Mouse (Mus musculus) hindbrain, embryonic 12.5 days (tissue): ENCODE measurements around the gene Lama1. TPM values are rescaled to one million over a fixed set of nuclear protein-coding genes. Genes with fewer than 3 reads are reported as not detected.
"Not testable (repeated sequence)": the region's sequence is repeated elsewhere in the genome, so short reads cannot be mapped to it uniquely, and the experiment has no call there.

Source experiments
- ATAC-seq: fragments of 200-750 bp; cut with Nextera tagmentation; 2 replicates; pipeline ENCODE4 v1.8.0; 2017; ENCODE audit warnings: moderate TSS enrichment; ENCODE audit not compliant: low FRiP score
- H3K27ac ChIP-seq: fragments of 300-500 bp; sonication (generic); 2 replicates; pipeline ENCODE4 v1.5.1; 2016; ENCODE audit warnings: mild to moderate bottlenecking
- H3K27me3 ChIP-seq: fragments of 300-500 bp; sonication (generic); 2 replicates; pipeline ENCODE4 v1.6.1; 2016; ENCODE audit warnings: mild to moderate bottlenecking
- H3K36me3 ChIP-seq: fragments of 300-500 bp; sonication (generic); 2 replicates; pipeline ENCODE4 v1.6.1; 2016; ENCODE audit warnings: mild to moderate bottlenecking
- H3K4me1 ChIP-seq: fragments of 300-500 bp; sonication (generic); 2 replicates; pipeline ENCODE4 v1.6.1; 2016
- H3K4me2 ChIP-seq: fragments of 300-500 bp; sonication (generic); replicated peaks from 2 replicates; pipeline ENCODE4 v1.6.1; 2016; ENCODE audit warnings: mild to moderate bottlenecking
- H3K4me3 ChIP-seq: fragments of 300-500 bp; sonication (generic); 2 replicates; pipeline ENCODE4 v1.5.1; 2016; ENCODE audit warnings: mild to moderate bottlenecking
- H3K9ac ChIP-seq: fragments of 300-500 bp; sonication (generic); 2 replicates; pipeline ENCODE4 v1.6.1; 2016; ENCODE audit warnings: mild to moderate bottlenecking, moderate library complexity
- H3K9me3 ChIP-seq: fragments of 300-500 bp; sonication (generic); replicated peaks from 2 replicates; pipeline ENCODE4 v1.6.1; 2016; ENCODE audit warnings: mild to moderate bottlenecking
- WGBS: fragments of 180-500 bp; shearing (Covaris S2); methylation state at CpG from one replicate; pipeline ENCODE4 v1.1.7; 2016; 5-methylcytosine and 5-hydroxymethylcytosine counted together
- polyA plus RNA-seq: library from polyadenylated mRNA; unstranded; fragments of >200 nt; fragmentation: Nextera tagmentation; extraction: Ambion mirVana; gene quantifications from 2 replicates; pipeline ENCODE4 v1.2.1, GENCODE M21; 2016

Gene Lama1
- polyA plus RNA-seq, 1 experiment from 2014 or later: 19.2 TPM

- H3K27ac ChIP-seq: no peak overlapping the region
- ATAC-seq: no peak
Observed at GRCm38 (mm10) chr17:67722578-67722977, 25.5 kb downstream of the Lama1 start.

GRCm38 (mm10) chr17:67723175-67724067, 26.4 kb downstream of the Lama1 start:
- no peak overlapping the region for H3K27ac ChIP-seq

More at GRCm38 (mm10) chr17:67722578-67722977, 25.5 kb downstream of the Lama1 start:
- WGBS: 97% methylated on average over 1 of the region's 1 CpGs
- H3K36me3 ChIP-seq: 0 out of 2 replicates have a peak, but pooled peaks cover 4% of the 10 kb centered on the region
- H3K9ac ChIP-seq: no peak overlapping the region
- H3K27me3 ChIP-seq: no peaks in the 10 kb centered on the region
- peaks cover 8% of the 10 kb centered on the region for H3K4me1 ChIP-seq
- H3K4me3 ChIP-seq: no peak overlapping the region
- no peaks in the 10 kb centered on the region for H3K9me3 ChIP-seq
- no peak overlapping the region for H3K4me2 ChIP-seq

GRCm38 (mm10) chr17:67726601-67727000, 29.5 kb downstream of the Lama1 start:
- Histone ChIP-seq H3K36me3 (no peaks in the 10 kb centered on the region), H3K27ac (no peak overlapping the region; the same call in 1 of the 2 replicates), H3K27me3 (no peaks in the 10 kb centered on the region), H3K4me2 (no peak overlapping the region), H3K9ac (no peak overlapping the region), H3K9me3 (no peaks in the 10 kb centered on the region), H3K4me3 (no peak overlapping the region), H3K4me1 (peaks cover 8% of the 10 kb centered on the region)
- no peak for ATAC-seq
- WGBS: 79% methylated on average over 11 of the region's 11 CpGs

More at GRCm38 (mm10) chr17:67723175-67724067, 26.4 kb downstream of the Lama1 start:
- no peak for ATAC-seq
- Histone ChIP-seq H3K36me3 (0 out of 2 replicates have a peak, but pooled peaks cover under 1% of the 10 kb centered on the region), H3K9ac (no peak overlapping the region), H3K9me3 (no peaks in the 10 kb centered on the region), H3K4me3 (no peak overlapping the region), H3K27me3 (no peaks in the 10 kb centered on the region), H3K4me2 (no peak overlapping the region), H3K4me1 (peaks cover 8% of the 10 kb centered on the region)
- WGBS: 75% methylated on average over 14 of the region's 14 CpGs

GRCm38 (mm10) chr17:67728751-67729150, 31.7 kb downstream of the Lama1 start:
- H3K4me2 ChIP-seq: no peak overlapping the region
- H3K27ac ChIP-seq: no peak overlapping the region
- no peaks in the 10 kb centered on the region for H3K9me3 ChIP-seq
- WGBS: 51% methylated on average over 7 of the region's 7 CpGs
- no peak for ATAC-seq
- H3K27me3 ChIP-seq: no peaks in the 10 kb centered on the region
- H3K4me1 ChIP-seq: peaks cover 8% of the 10 kb centered on the region
- no peak overlapping the region for H3K9ac ChIP-seq
- H3K4me3 ChIP-seq: no peak overlapping the region
- H3K36me3 ChIP-seq: no peaks in the 10 kb centered on the region

- Histone ChIP-seq H3K27me3 (no peaks in the 10 kb centered on the region), H3K9ac (no peak overlapping the region), H3K4me1 (no peaks in the 10 kb centered on the region), H3K36me3 (0 out of 2 replicates have a peak, but pooled peaks cover 8% of the 10 kb centered on the region), H3K4me2 (no peak overlapping the region), H3K4me3 (no peak overlapping the region), H3K27ac (no peak overlapping the region), H3K9me3 (no peaks in the 10 kb centered on the region)
- WGBS: 64% methylated on average over 3 of the region's 3 CpGs
- ATAC-seq: no peak
Observed at GRCm38 (mm10) chr17:67731096-67731495, 34.0 kb downstream of the Lama1 start.

- Histone ChIP-seq H3K4me2 (no peak overlapping the region), H3K4me3 (no peak overlapping the region), H3K9ac (no peak overlapping the region), H3K27me3 (no peaks in the 10 kb centered on the region), H3K36me3 (0 out of 2 replicates have a peak, but pooled peaks cover 8% of the 10 kb centered on the region), H3K4me1 (no peaks in the 10 kb centered on the region), H3K27ac (no peak overlapping the region), H3K9me3 (no peaks in the 10 kb centered on the region)
- no peak for ATAC-seq
- WGBS: 85% methylated on average over 11 of the region's 11 CpGs
Observed at GRCm38 (mm10) chr17:67731964-67732363, 34.9 kb downstream of the Lama1 start.

DNA sequence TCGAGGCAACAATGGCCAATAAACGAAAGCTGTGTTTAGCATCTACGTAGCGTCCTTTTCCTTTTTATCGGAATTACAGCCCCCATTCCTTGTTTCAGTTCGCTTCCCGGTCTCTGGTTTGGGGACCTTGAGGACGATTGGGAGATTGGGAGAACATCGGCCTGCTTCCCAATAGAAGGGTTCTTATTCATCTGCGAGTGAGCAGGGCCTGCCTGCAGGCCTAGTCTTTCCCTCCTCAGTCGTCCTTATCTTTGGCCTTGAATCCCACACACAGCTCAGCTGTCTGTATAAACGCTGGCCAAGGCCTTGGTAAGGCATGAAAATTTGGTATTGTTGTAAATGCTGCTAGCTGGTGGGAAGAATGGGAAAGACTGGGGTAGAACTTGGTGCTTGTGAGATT, 36.5 kb downstream of the Lama1 start:
- Histone ChIP-seq H3K4me3 (no peak overlapping the region), H3K27ac (no peak overlapping the region), H3K4me1 (no peaks in the 10 kb centered on the region), H3K4me2 (no peak overlapping the region), H3K36me3 (peaks cover 20% of the 10 kb centered on the region), H3K9ac (no peak overlapping the region), H3K9me3 (no peaks in the 10 kb centered on the region), H3K27me3 (no peaks in the 10 kb centered on the region)
- 90% methylated on average over 12 of the region's 12 CpGs for WGBS
- ATAC-seq: no peak

DNA sequence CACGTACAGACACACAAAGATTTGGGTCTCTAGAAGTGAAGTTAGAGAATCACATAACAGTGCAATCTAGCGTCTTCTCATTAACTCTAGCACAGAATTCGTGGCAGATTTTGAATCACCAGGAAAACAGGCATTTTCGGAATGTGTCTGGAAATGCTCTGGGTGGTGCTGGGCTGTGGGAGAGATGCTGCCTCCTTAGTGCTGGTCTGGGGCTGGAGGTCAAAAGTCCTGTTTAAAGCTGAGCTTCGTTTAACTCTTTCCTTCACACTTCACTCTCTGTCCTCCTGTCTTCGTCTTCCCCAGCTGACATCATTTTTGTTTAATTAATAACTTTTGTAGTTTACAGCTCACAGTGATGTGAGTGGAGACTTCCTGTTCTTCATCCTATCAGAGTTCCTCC, 38.7 kb downstream of the Lama1 start:
- Histone ChIP-seq H3K4me2 (no peak overlapping the region), H3K27me3 (no peaks in the 10 kb centered on the region), H3K4me3 (no peak overlapping the region), H3K36me3 (peaks cover 27% of the 10 kb centered on the region), H3K4me1 (no peaks in the 10 kb centered on the region), H3K27ac (no peak overlapping the region), H3K9ac (no peak overlapping the region), H3K9me3 (no peaks in the 10 kb centered on the region)
- 80% methylated on average over 6 of the region's 6 CpGs for WGBS
- no peak for ATAC-seq

GRCm38 (mm10) chr17:67741229-67741628, 44.2 kb downstream of the Lama1 start:
- not testable (repeated sequence) for H3K27ac ChIP-seq, ATAC-seq, H3K9me3 ChIP-seq, H3K9ac ChIP-seq, H3K4me3 ChIP-seq, H3K27me3 ChIP-seq, H3K4me1 ChIP-seq, H3K4me2 ChIP-seq
- peaks cover 28% of the 10 kb centered on the region for H3K36me3 ChIP-seq

GRCm38 (mm10) chr17:67764167-67764871, 67.3 kb downstream of the Lama1 start:
- no peak overlapping the region for H3K9ac ChIP-seq
- no peak overlapping the region for H3K4me3 ChIP-seq
- WGBS: 74% methylated on average over 9 of the region's 9 CpGs
- H3K27ac ChIP-seq: no peak overlapping the region
- no peaks in the 10 kb centered on the region for H3K9me3 ChIP-seq
- no peaks in the 10 kb centered on the region for H3K4me1 ChIP-seq
- peaks cover 21% of the 10 kb centered on the region; the same call in 1 of the 2 replicates for H3K36me3 ChIP-seq
- no peak overlapping the region for H3K4me2 ChIP-seq
- 0 out of 2 replicates have a peak, but pooled peaks have one; percentile 52 for ATAC-seq
- H3K27me3 ChIP-seq: no peaks in the 10 kb centered on the region

- H3K27me3 ChIP-seq: no peaks in the 10 kb centered on the region
- WGBS: 69% methylated on average over 8 of the region's 8 CpGs
- no peak overlapping the region for H3K4me3 ChIP-seq
- no peak overlapping the region for H3K27ac ChIP-seq
- H3K9ac ChIP-seq: no peak overlapping the region
- ATAC-seq: no peak
- peaks cover 35% of the 10 kb centered on the region for H3K36me3 ChIP-seq
- H3K9me3 ChIP-seq: no peaks in the 10 kb centered on the region
- H3K4me2 ChIP-seq: no peak overlapping the region
- no peaks in the 10 kb centered on the region for H3K4me1 ChIP-seq
Observed at GRCm38 (mm10) chr17:67773608-67774007, 76.5 kb downstream of the Lama1 start.

GRCm38 (mm10) chr17:67776764-67777163, 79.7 kb downstream of the Lama1 start:
- no peak overlapping the region for H3K4me2 ChIP-seq
- H3K9ac ChIP-seq: no peak overlapping the region
- H3K27ac ChIP-seq: no peak overlapping the region
- no peak for ATAC-seq
- H3K4me3 ChIP-seq: no peak overlapping the region
- peaks cover 25% of the 10 kb centered on the region for H3K36me3 ChIP-seq
- no peaks in the 10 kb centered on the region for H3K27me3 ChIP-seq
- no peaks in the 10 kb centered on the region for H3K4me1 ChIP-seq
- WGBS: 76% methylated on average over 9 of the region's 9 CpGs
- no peaks in the 10 kb centered on the region for H3K9me3 ChIP-seq
